Mouse (Mus musculus) heart, embryonic 12.5 days (tissue): ENCODE data around the gene Phactr1. TPM values are rescaled to one million over a fixed set of nuclear protein-coding genes. Genes with fewer than 3 reads are reported as not detected.

Experiments used
- ATAC-seq: fragments of 200-750 bp; cut with Nextera tagmentation; 2 replicates; pipeline ENCODE4 v1.8.0; 2017; ENCODE audit warnings: moderate TSS enrichment, moderate library complexity; ENCODE audit not compliant: insufficient number of reproducible peaks, low FRiP score
- H3K27ac ChIP-seq: fragments of 300-500 bp; sonication (generic); 2 replicates; pipeline ENCODE4 v1.5.1; 2016; ENCODE audit warnings: mild to moderate bottlenecking, moderate library complexity; ENCODE audit not compliant: poor library complexity, severe bottlenecking
- H3K27me3 ChIP-seq: fragments of 300-500 bp; sonication (generic); replicated peaks from 2 replicates; pipeline ENCODE4 v1.6.1; 2016; ENCODE audit warnings: mild to moderate bottlenecking, moderate library complexity
- H3K36me3 ChIP-seq: fragments of 300-500 bp; sonication (generic); 2 replicates; pipeline ENCODE4 v1.6.1; 2016; ENCODE audit warnings: mild to moderate bottlenecking, moderate library complexity
- H3K4me1 ChIP-seq: fragments of 300-500 bp; sonication (generic); replicated peaks from 2 replicates; pipeline ENCODE4 v1.6.1; 2016; ENCODE audit warnings: mild to moderate bottlenecking
- H3K4me2 ChIP-seq: fragments of 300-500 bp; sonication (generic); 2 replicates; pipeline ENCODE4 v1.6.1; 2016; ENCODE audit warnings: mild to moderate bottlenecking, moderate library complexity
- H3K4me3 ChIP-seq: fragments of 300-500 bp; sonication (generic); 2 replicates; pipeline ENCODE4 v1.5.1; 2016; ENCODE audit warnings: mild to moderate bottlenecking
- H3K9ac ChIP-seq: fragments of 300-500 bp; sonication (generic); 2 replicates; pipeline ENCODE4 v1.6.1; 2016; ENCODE audit warnings: mild to moderate bottlenecking, moderate library complexity
- H3K9me3 ChIP-seq: fragments of 300-500 bp; sonication (generic); replicated peaks from 2 replicates; pipeline ENCODE4 v1.6.1; 2016; ENCODE audit warnings: mild to moderate bottlenecking, moderate library complexity
- WGBS: fragments of 180-500 bp; shearing (Covaris S2); methylation state at CpG from one replicate; pipeline ENCODE4 v1.1.7; 2016; 5-methylcytosine and 5-hydroxymethylcytosine counted together
- polyA plus RNA-seq: library from polyadenylated mRNA; unstranded; fragments of >200 nt; fragmentation: Nextera tagmentation; extraction: Ambion mirVana; gene quantifications from 2 replicates; pipeline ENCODE4 v1.2.1, GENCODE M21; 2016

Phactr1 gene
- polyA plus RNA-seq, 1 experiment from 2014 or later, result 4.7 TPM

DNA sequence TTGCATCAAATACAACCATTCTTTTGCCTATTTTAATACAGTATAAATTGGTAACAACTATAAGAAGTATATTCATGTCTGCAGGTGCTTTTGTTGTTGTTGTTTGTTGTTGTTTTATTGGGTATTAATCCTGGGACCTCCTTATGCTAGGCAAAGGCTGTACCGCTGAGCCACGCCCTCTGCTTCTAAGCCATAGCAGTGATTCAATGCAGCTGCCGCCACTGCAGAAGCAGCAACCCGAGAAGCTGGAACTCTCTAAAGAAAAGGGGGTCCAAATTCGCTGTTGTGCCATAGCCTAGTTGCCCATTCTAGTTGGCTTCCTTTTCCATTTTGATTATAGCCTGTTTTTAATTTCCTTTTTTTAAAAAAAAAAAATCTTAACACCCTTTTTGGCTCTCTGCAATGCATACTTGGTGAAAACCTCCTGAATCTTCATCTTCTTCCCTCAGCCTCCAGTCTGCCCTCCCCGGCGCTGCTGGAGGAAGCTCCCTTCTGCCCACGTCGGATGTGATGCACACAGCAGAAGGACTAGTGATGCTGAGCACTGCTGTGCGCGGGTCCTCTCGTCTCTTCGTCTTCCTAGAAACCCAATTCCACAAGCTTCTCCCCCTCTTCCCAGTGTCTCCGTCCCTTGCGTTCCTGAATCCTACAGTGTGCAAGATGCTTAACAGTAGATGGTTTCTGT, 271.8 kb downstream of the Phactr1 start:
- Histone ChIP-seq H3K4me1 (no peaks in the 10 kb centered on the region; the same call in 1 of the 2 replicates), H3K36me3 (no peaks in the 10 kb centered on the region), H3K4me3 (no peak overlapping the region), H3K27ac (no peak overlapping the region), H3K9ac (no peak overlapping the region), H3K9me3 (no peaks in the 10 kb centered on the region), H3K27me3 (no peaks in the 10 kb centered on the region), H3K4me2 (no peak overlapping the region)
- 71% methylated on average over 15 of the region's 15 CpGs for WGBS
- ATAC-seq, result no peak

DNA sequence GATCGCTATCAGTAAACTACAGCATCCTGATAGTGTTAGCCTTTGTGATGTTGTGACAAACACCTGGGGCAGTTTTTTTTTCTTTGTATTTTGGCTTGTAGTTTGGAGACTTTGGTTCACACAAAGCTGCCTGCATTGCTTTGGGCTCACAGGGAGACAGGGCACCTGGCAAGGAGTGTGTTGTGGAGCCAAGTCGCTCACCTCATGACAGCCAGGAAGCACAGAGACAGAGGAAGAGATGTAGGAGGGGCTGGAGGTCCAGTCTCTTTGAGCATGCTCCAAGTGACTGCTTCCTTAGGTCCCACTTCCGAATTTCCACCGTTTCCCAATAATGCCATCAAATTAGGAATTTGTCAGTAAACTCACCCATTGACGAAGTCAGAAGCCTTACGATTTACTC, 272.6 kb downstream of the Phactr1 start:
- no peaks in the 10 kb centered on the region for H3K4me1 ChIP-seq
- 90% methylated on average over 6 of the region's 6 CpGs for WGBS
- no peak for ATAC-seq
- H3K9me3 ChIP-seq, result no peaks in the 10 kb centered on the region
- H3K4me2 ChIP-seq, result no peak overlapping the region
- H3K4me3 ChIP-seq, result no peak overlapping the region
- no peak overlapping the region for H3K27ac ChIP-seq
- no peak overlapping the region for H3K9ac ChIP-seq
- H3K36me3 ChIP-seq, result no peaks in the 10 kb centered on the region
- H3K27me3 ChIP-seq, result no peaks in the 10 kb centered on the region

DNA sequence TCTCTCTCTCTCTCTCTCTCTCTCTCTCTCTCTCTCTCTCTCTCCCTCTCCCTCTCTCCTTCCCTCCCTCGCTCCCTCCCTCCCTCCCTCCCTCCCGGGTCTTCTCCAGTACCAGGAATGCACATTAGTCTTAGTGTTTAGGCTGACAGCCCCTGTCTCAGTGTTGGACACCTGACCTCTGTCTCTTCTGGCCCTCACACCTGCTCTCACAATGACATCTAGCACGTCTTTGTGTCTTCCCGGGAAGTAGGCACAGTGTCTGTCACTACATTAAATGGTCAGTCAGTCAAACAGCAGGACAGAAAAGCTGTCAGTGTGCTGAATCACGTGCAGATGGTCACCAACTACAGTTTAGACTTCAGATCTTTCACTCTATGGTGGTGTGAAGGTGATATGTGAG, 273.7 kb downstream of the Phactr1 start:
- Histone ChIP-seq H3K4me3 (no peak overlapping the region), H3K9me3 (no peaks in the 10 kb centered on the region), H3K9ac (no peak overlapping the region), H3K36me3 (no peaks in the 10 kb centered on the region), H3K4me1 (0 out of 2 replicates have a peak, but pooled peaks cover 2% of the 10 kb centered on the region), H3K4me2 (no peak overlapping the region), H3K27ac (no peak overlapping the region), H3K27me3 (no peaks in the 10 kb centered on the region)
- WGBS, result 69% methylated on average over 5 of the region's 5 CpGs
- ATAC-seq, result no peak

DNA sequence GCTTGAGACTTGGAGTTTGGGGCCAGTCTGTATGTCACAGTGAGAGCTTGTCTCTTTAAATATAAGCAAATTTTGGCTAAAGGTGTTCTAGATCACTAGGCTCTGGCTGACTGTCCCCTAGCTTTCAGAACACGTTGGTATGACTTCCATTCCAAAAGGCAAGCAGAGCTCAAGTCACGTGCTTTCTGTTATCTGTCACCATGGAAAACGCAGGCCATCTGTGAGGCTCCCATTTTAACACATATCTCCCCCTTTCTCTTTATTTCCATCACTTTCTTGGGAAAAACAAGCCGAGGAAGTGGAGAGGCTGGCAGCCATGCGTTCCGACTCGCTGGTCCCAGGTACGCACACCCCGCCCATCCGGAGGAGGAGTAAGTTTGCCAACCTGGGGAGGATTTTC, 275.9 kb downstream of the Phactr1 start:
- Histone ChIP-seq H3K9ac (no peak overlapping the region), H3K4me2 (no peak overlapping the region), H3K9me3 (no peaks in the 10 kb centered on the region), H3K36me3 (no peaks in the 10 kb centered on the region), H3K27me3 (no peaks in the 10 kb centered on the region), H3K27ac (no peak overlapping the region), H3K4me1 (0 out of 2 replicates have a peak, but pooled peaks cover 2% of the 10 kb centered on the region), H3K4me3 (no peak overlapping the region)
- WGBS, result 66% methylated on average over 10 of the region's 10 CpGs
- no peak for ATAC-seq

DNA sequence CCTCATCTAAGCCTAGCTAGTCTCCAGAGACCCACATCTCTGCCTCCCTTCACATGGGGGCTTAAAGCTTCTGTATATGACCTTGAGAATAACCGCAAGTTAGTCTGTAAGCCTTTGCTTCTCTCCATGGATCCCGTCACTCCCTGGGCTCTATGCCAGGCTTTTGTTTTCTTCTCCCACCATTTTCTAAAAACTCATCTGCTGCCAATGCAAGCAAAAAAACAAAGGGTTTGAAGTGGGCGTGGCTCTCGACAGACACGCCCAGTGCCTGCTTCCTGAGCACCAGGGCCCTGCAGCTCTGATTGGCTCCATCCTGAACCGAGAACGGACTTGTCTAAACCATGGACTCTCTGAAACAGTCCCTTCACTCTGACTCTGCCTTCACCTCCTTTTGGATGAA, 277.4 kb downstream of the Phactr1 start:
- no peaks in the 10 kb centered on the region; the same call in 1 of the 2 replicates for H3K9me3 ChIP-seq
- no peak overlapping the region for H3K4me2 ChIP-seq
- WGBS, result 59% methylated on average over 7 of the region's 7 CpGs
- 0 out of 2 replicates have a peak, but pooled peaks have one; percentile 42 for ATAC-seq
- no peak overlapping the region; the same call in 1 of the 2 replicates for H3K27ac ChIP-seq
- no peaks in the 10 kb centered on the region for H3K27me3 ChIP-seq
- H3K9ac ChIP-seq, result no peak overlapping the region
- H3K4me3 ChIP-seq, result no peak overlapping the region
- H3K36me3 ChIP-seq, result no peaks in the 10 kb centered on the region
- 0 out of 2 replicates have a peak, but pooled peaks cover 2% of the 10 kb centered on the region for H3K4me1 ChIP-seq

DNA sequence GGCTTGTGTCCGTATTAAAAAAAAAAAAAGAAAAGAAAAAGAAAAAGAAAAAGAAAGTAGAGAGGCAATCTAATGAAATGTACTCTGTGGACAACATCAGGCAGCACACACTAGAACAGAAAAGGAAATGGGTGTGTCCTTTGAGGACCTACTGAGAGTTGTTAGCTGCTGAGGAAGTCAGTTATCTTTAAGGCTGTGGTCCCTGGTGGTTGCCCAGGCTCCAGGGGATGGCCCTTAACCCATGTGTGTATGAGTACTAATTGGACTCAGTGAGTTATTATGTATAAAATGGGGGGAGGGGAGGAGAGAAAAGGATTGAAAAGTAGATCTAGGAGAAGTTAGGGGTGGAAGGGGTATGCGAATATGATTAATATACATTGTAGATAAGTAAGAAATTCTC, 278.4 kb downstream of the Phactr1 start:
- H3K36me3 ChIP-seq, result no peaks in the 10 kb centered on the region
- H3K27ac ChIP-seq, result no peak overlapping the region
- H3K27me3 ChIP-seq, result no peaks in the 10 kb centered on the region
- no peak overlapping the region for H3K9ac ChIP-seq
- 66% methylated on average over 2 of the region's 2 CpGs for WGBS
- H3K4me1 ChIP-seq, result 0 out of 2 replicates have a peak, but pooled peaks cover 2% of the 10 kb centered on the region
- H3K4me3 ChIP-seq, result no peak overlapping the region
- H3K4me2 ChIP-seq, result no peak overlapping the region
- no peaks in the 10 kb centered on the region; the same call in 1 of the 2 replicates for H3K9me3 ChIP-seq
- no peak for ATAC-seq

DNA sequence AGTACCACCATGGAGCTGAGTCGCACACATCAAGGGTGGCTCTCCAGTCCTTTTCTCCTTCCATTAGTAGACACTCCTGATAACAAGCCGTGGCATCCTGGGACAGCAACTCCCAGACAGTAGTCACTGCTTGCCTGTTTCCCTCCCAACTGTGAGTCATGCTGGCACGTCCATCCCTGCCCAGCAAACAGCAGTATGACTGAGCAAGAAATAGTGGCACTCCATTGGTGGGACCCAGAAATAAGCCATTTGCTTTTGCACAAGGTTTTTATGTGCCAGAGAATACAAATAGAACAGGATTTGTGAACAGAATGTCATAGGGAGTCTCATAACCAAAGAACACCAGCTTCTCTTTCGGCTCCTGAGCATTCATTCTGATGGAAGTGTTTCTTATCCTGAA, 281.1 kb downstream of the Phactr1 start:
- WGBS, result 78% methylated on average over 4 of the region's 4 CpGs
- no peak overlapping the region for H3K4me2 ChIP-seq
- no peaks in the 10 kb centered on the region for H3K27me3 ChIP-seq
- H3K4me1 ChIP-seq, result 0 out of 2 replicates have a peak, but pooled peaks cover 5% of the 10 kb centered on the region
- no peak for ATAC-seq
- H3K9me3 ChIP-seq, result no peaks in the 10 kb centered on the region; the same call in 1 of the 2 replicates
- no peaks in the 10 kb centered on the region for H3K36me3 ChIP-seq
- no peak overlapping the region for H3K4me3 ChIP-seq
- H3K9ac ChIP-seq, result no peak overlapping the region
- H3K27ac ChIP-seq, result no peak overlapping the region

DNA sequence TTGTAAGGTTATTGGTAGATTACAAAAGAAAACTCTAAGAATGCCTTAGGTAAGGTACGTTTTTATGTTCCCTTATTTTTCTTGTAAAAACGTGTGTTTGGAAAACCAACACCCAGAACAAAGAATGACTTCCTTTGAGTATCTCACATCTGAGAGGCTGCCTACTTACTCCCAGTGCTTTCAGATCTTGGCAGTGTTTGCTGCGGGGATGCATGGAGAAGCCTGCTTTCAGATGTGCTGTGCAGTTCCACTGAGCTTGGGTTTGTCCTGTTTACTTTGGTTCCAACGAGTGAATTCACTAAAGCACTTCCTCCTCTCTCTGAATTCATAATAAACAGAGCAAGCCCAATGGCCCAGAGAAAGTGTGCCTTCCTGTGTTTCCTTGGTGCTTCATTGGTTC, 288.1 kb downstream of the Phactr1 start:
- no peaks in the 10 kb centered on the region for H3K27me3 ChIP-seq
- no peak for ATAC-seq
- H3K9me3 ChIP-seq, result no peaks in the 10 kb centered on the region
- no peaks in the 10 kb centered on the region for H3K36me3 ChIP-seq
- H3K4me2 ChIP-seq, result no peak overlapping the region
- no peak overlapping the region for H3K9ac ChIP-seq
- WGBS, result 59% methylated on average over 4 of the region's 4 CpGs
- H3K4me3 ChIP-seq, result no peak overlapping the region
- H3K4me1 ChIP-seq, result 0 out of 2 replicates have a peak, but pooled peaks cover 3% of the 10 kb centered on the region
- H3K27ac ChIP-seq, result no peak overlapping the region

DNA sequence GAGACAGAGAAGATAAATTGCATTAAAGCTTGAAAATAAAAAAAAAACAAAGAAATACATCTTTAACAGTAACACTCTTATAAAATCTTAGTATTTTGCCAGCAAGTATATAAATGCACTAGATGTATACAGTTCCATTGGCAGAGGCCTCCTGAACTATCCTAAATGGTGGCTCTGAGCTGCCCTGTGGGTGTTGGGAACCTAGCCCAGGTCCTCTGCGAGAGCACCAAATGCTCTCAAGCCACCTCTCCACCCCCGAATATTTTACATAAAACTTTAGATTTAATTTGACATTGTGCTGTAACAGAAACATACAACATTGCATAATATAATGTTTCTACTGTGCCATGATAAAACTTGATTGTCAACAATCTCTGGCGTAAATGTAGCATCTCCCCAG, 293.1 kb downstream of the Phactr1 start:
- no peak overlapping the region for H3K4me2 ChIP-seq
- H3K27me3 ChIP-seq, result no peaks in the 10 kb centered on the region; the same call in 1 of the 2 replicates
- H3K4me3 ChIP-seq, result no peak overlapping the region
- H3K9ac ChIP-seq, result no peak overlapping the region
- no peaks in the 10 kb centered on the region for H3K4me1 ChIP-seq
- H3K36me3 ChIP-seq, result no peaks in the 10 kb centered on the region
- ATAC-seq, result no peak
- no peaks in the 10 kb centered on the region for H3K9me3 ChIP-seq
- 81% methylated on average over 3 of the region's 3 CpGs for WGBS
- H3K27ac ChIP-seq, result no peak overlapping the region

DNA sequence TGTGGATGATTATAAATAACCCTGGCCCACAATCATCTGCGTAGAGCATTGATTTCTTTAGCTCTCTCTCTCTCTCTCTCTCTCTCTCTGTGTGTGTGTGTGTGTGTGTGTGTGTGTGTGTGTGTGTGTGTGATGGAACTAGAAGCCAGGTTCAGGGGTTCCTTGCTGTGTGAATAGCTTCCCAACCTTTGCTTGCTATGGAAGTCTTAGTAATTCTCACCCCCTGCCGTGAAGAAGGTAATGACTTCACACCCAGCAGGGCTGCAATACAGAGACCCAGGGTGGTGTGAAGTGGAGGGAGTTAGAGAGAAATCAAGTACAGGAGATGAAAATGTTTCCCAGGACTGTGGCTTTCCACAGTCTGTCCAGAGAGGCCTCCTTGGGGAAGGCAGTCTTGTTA, 293.5 kb downstream of the Phactr1 start:
- H3K36me3 ChIP-seq, result no peaks in the 10 kb centered on the region
- H3K4me1 ChIP-seq, result no peaks in the 10 kb centered on the region
- WGBS, result 56% methylated on average over 2 of the region's 2 CpGs
- H3K27me3 ChIP-seq, result no peaks in the 10 kb centered on the region; the same call in 1 of the 2 replicates
- H3K4me2 ChIP-seq, result no peak overlapping the region
- no peak overlapping the region for H3K9ac ChIP-seq
- H3K4me3 ChIP-seq, result no peak overlapping the region
- ATAC-seq, result no peak
- H3K9me3 ChIP-seq, result no peaks in the 10 kb centered on the region
- no peak overlapping the region for H3K27ac ChIP-seq

DNA sequence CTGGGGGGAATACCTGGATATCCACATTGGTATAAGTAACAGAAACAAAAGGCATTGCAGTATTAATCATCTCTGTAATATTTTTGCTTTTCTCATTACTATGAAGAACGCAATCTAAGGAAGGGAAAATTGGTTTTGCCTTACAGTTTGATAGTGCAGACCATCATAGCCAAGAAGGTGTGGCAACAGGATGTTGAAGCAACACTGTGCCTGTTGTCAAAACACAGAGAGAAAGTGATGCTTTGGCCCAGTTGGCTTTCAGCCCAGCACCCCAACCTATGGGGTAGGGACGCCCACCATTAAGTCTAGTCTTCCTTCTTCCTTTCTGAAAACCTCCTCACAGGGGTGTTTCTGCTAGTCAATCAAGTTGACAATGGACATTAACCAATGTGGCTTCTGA, 294.1 kb downstream of the Phactr1 start:
- Histone ChIP-seq H3K9ac (no peak overlapping the region), H3K4me2 (no peak overlapping the region), H3K4me1 (no peaks in the 10 kb centered on the region), H3K36me3 (no peaks in the 10 kb centered on the region), H3K4me3 (no peak overlapping the region), H3K9me3 (no peaks in the 10 kb centered on the region), H3K27me3 (no peaks in the 10 kb centered on the region; the same call in 1 of the 2 replicates), H3K27ac (no peak overlapping the region)
- no peak for ATAC-seq
- WGBS, result 70% methylated on average over 2 of the region's 2 CpGs

DNA sequence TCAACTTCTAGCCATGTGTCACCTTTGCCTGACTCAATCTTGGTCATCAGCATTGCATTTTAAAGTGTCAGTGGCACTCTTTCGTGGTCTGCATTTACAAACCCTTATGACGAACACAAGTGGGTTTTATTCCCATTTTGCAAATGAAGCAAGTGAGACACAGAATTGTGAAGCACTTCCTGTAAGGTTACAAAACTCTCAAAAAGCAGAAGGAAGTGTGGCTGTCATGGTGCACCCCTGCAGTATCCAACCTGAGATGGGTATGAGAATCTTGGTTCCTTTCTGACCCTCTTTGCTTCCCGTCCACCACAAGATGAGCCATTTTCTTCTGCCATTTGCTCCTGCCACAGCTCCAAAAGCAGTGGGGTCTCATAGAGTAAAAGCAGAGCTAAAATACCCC, 295.7 kb downstream of the Phactr1 start:
- H3K9me3 ChIP-seq, result no peaks in the 10 kb centered on the region
- no peaks in the 10 kb centered on the region for H3K4me1 ChIP-seq
- WGBS, result 84% methylated on average over 3 of the region's 3 CpGs
- no peaks in the 10 kb centered on the region; the same call in 1 of the 2 replicates for H3K27me3 ChIP-seq
- H3K27ac ChIP-seq, result no peak overlapping the region
- H3K9ac ChIP-seq, result no peak overlapping the region
- H3K36me3 ChIP-seq, result no peaks in the 10 kb centered on the region
- H3K4me3 ChIP-seq, result no peak overlapping the region
- no peak for ATAC-seq
- H3K4me2 ChIP-seq, result no peak overlapping the region
